Mouse (Mus musculus) hindlimb bud, embryonic 11.5 days (tissue): ENCODE results near the gene Zscan21.
A peak's percentile ranks its signal among the peaks of the same experiment; 100 is the strongest.
"Not testable (repeated sequence)": the region's sequence is repeated elsewhere in the genome, so short reads cannot be mapped to it uniquely, and the experiment has no call there.

Experiments
- DNase-seq: peaks from one replicate; pipeline ENCODE4 v3.0.0-alpha.2; 2012; ENCODE audit warnings: low read depth, low spot score; ENCODE audit errors: extremely low spot score

Gene Zscan21

DNA sequence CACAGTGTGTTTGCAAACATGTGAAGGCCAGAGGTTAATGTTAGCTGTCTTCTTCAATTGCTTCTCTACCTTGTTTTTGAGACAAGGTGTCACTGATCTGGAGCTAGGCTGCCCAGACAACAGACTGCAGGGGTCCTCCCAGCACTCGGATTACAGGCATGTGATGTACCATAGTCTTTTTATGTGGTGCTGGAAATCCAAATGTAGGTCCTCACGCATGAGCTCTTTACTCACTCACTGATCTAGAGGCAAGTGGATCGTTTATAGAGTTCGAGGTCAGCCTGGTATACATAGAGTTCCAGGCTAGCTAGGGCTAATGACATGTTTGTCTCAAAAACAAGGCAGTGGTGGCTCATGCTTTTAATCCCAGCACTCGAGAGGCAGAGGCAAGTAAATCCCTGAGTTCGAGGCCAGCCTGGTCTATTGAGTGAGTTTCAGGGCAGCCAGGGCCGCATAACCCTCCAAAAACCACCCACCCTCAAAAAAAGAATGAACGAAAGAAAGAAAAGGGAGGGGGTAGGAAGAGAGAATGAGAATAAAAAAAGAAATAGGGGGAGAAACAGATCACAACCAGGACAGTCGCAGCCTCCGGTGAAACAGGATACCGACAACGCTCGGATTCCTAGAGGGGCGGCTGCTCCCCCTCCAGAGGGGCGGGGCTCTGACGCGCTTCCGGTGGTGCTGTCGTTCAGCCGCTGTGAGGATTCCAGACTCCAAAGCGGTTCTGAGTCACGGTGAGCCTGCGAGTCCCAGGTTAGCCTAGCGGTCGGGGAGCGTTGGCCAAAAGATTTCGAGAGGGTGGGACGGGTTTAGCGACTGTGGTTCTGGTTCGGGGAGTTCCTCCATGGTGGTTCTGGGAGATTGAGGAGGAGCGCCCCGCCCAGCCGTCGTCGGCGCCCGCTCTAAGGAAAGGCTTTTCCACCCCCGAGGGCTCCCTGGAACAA is at the start of gene Zscan21:
TSS of gene Zscan21 (plus strand) at position 649 of the 944 bp plus-strand sequence.
- peak; percentile 69 for DNase-seq

DNA sequence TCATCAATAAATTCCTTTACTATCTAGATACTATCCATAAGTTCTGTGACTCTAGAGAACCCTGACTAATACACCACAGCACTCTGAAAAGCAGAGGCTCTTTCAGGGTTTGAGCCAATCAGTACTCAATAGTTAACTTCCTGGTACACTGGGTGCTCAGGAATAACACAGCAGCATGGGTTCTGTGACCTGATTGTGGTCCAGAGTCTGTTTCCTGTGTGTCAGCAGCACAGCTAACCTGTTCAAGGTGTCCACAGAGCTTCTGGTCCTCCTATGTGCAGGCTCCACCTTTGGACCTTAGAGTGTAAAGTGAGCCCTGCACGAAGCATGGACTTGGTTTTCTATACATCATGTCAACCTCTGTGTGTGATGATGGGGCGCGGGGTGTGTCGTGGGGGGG is 42.9 kb upstream of the Zscan21 start:
- DNase-seq, result no peak

DNA sequence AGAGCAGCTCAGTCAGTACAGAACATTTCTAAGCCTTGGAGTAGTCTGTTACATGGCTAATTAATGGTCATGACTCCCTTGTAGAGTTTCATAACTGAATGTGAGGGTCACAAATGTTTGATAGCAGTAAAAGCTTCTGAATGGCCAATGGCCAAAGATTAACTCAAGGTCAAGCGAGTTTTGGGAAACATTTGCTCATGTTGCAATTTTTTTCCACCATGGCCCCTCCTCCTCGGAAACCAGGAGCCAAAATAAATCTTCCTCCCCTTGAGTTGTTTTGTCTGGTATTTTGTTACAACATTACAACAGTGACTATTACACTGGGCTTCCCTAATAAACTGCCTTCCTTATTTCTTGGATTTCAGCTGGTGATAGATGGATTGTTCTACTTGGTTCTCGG is 41.0 kb upstream of the Zscan21 start:
- no peak for DNase-seq

DNA sequence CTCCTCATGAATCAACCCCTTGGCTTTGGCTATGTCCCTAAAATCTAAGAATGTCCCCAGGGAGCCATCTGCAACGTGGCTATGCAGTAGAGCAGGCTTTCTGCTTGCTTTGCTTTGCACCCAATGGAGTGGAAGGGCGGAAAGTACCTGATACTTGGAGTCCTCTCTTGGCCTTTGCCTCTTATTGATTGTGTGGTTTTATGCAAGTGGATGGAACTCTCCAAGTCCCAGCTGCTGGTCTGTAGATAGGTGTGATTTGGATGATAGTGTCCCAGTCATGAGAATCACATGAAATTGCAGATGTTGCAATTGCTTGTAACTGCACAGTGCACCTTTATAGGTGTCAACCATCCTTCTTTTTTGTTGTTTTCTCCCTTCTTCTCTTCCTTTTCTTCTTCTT is 40.6 kb upstream of the Zscan21 start:
- no peak for DNase-seq

DNA sequence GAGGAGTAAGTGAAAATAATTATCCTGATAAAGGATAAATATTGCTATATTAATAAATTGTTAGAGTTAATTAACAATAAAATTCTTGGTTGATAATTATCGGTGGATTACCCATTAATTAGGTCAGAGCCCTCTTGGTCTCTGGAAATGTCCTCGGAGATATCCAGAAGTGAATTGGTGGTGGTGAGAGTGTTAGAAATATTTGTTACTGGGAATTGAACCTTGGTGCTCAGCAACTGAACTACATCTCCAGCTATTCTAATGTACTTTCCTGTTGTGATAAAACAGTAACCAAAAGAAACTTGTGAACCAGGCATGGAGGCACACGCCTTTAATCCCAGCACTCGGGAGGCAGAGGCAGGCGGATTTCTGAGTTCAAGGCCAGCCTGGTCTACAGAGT is 36.2 kb upstream of the Zscan21 start:
- DNase-seq, result no peak

DNA sequence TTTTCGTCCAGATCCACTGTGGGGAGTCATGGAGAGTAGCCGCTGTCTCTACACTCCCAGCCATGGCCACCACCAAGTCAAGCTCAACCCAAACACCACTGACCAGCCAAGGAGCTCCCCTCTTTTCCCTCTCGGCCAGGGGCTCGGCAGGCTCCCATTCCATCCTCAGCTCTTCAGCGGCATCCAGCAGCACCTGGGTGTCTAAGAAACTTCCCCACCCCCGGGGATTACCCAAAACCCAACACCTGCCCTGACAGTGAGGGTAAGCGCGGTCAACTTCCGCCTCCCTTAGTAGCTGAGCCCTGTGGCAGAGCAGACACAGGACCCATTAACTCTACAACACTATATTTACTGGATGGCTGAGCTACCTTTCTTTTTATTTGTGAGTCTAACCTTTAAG is 35.3 kb upstream of the Zscan21 start:
- DNase-seq, result no peak

DNA sequence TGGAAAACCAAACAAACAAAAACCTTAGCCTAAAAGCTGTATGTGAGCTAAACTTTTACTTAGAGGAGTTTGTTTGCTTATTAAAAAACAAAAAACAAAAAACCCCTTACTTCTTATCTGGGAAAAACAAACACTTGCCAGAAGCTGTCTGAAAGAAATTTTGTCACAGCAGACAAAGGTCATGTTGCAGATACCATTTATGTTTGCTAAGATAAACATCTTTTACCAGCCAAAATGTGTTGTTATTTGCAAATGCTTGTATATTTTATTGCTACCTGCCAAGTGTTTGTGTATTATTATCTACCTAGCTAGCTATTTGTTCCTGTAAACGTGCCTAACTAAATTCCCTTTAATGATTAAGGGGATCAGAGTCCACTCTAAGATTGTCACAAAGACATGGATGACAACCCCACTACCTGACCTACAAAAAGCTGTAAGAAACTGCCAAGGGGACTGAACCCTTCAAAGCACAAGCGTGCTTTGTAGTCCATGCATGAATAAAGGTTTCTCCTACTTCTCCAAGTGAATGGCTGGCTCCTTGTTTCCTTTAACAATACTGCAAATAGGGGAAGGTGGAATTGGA is 33.3 kb upstream of the Zscan21 start:
- no peak for DNase-seq

DNA sequence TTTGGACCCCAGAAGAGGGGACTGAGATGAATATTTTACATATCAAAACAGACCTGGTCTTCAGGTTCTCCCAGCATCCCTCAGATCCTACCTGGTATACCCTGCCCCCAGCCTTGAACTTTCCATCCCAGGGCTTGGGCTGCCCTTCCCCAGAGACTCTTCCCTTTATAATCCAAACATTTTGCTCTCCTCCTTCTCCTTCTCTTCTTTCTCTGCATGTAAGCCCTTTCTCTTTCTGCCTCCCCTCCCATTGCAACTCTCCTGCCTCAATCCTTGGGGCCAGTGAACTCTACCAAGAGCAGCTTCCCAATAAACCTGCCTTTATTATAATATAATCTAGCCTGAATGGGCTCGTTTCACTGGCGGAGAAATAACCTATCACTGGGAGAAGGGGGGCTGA is 32.8 kb upstream of the Zscan21 start:
- no peak for DNase-seq

DNA sequence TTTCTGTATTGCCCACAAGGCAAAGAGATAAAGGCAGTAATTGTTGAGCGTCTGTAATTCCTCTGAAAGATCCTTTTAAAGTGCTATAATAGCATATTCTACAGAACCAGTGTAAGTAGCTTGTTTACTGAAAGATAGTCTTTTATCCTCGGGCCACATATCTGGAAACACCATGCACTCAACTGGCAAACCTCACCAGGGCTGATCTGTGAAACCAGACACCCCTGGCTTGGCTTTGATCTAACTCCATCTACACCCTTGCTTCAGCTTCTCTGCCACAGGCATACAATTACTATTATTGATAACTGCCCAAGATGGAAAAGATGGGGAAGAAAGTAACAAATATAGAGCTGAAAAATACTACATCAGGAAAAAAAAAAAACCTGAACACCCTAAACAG is 32.2 kb upstream of the Zscan21 start:
- DNase-seq, result no peak

DNA sequence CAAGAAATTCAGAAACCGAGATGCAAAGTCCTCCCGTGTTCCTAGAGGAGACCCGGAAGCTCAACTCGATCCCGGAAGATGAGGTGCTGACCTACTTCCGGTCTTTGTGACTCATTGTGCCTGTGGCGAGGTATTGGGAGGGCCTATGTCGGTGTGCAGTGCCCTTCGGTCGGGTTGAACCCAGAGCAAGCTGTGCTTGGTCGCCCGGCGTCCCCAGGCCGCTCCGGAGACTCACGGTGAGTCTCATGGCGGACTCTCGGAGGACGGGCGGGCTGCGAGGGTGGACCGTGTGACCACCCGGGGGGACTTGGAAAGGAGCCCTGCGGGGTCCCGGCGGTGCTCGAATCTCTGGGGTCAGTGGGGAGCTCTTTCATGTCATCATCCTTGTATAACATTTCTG is 31.7 kb upstream of the Zscan21 start, which contains the start of gene Zkscan1:
TSS of gene Zkscan1 (plus strand) at position 89 of the 400 bp plus-strand sequence.
- DNase-seq, result peak; percentile 67

DNA sequence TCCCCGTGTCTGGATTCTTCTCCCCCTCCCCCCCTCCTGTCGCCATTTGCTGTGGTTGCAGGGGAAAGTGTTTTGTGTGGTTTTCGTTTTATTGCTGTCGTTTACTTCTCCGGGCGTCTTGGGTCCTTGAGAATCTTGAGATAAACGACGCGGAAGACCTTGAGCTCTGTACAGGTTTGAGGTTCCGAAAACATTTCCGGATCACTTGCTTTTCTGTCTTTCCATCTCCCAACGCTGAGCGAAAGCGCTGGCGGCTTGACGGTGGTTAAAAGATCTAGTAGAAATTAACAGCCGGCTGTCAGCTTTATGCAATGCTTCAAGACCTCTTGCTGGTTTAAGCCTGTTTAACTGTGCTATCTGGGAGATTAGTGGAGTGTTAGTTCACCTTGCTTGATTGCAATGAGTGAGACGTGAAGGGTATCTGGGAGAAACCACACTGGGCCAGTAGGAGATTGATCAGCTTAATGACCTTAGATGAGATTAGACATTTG is 31.2 kb upstream of the Zscan21 start:
- no peak for DNase-seq

DNA sequence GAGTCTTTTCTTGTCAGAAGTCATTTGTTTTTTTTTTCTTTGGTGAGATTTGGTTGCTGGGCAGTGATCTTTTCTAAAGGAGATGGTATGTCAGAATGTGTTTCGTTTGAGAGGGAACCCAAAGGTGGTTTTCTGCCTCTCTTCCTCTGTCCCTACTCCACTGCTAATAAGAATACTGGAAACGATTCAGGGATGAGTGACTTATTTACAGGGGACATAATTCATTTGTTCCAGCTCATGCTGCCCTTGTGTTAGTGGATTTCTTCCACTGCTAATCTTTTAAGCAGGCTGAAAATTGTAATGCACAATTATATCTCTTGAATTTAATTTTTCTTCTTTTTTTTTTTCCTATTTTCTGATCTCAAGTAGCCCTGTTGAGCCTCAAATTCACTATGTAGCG is 29.9 kb upstream of the Zscan21 start:
- DNase-seq, result no peak

DNA sequence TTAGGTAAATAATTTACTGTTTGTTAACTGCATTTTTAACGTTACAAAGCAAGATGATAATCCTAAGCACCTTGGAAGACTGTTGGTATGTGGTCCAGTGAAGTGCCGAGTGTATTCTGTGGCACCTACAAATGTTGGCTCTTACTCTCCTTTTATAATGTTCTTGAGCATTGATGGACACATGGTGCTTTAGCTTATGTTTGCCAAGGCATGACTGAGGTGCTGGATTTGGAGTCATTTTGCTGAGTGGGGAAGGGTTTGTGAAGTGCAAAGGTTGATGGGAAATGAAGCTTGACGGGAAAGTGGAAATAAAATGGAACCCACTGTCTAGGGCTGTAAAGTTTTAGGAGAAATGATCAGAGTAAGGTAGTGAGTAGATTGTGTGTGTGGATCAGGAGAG is 28.3 kb upstream of the Zscan21 start:
- DNase-seq, result no peak

DNA sequence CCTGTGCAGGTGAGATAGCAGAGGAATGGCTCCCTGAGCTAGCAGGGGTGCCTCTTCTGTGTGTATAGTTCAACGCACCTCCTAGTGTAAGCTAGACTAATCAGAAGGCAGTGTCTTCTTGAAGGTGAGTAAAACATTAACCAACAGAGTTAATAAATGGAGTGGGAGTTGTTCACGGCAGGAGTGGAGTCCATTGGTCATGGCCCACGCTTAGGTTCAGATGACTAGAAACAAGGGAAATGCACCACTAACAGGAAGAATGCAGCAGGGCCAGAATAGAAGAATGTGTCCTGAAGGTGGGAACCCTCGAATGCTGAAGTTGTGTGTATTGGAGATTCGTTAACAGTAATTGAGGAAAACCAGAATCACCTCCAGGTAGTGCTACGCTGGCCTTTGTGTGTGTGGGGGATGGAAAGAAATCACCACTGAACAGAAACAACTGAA is 27.6 kb upstream of the Zscan21 start:
- DNase-seq, result no peak

DNA sequence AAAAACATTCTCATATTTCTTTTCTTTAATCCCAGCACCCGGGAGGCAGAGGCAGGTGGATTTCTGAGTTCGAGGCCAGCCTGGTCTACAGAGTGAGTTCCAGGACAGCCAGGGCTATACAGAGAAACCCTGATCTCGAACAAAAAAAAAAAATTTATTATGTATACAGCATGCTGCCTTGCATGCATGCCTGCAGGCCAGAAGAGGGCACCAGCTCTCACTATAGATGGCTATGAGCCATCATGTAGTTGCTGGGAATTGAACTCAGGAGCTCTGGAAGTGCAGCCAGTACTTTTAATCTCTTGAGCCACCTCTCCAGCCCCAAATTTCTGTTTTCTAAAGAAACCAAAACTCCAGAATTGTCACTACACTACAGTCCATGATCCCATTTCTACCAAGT is 26.4 kb upstream of the Zscan21 start:
- DNase-seq, result no peak

DNA sequence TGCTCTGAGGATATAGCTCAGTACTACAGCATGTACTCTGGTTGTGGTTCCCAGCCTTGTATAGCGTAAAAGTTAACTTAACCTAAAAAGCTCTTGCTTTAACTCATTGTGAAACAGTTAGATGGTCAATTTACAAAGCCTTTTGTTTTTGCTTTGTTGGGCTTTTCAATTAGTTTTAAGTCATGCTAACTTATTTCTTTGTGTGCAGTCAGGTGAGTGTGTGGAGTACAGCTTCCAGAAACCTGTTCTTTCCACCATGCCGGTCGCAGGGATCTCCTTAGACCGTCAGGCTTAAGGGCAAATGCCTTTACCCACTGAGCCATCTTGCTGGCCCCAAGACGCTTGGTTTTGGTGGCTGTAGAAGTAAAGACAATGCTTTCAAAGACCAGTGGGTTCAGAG is 26.0 kb upstream of the Zscan21 start:
- DNase-seq, result no peak

DNA sequence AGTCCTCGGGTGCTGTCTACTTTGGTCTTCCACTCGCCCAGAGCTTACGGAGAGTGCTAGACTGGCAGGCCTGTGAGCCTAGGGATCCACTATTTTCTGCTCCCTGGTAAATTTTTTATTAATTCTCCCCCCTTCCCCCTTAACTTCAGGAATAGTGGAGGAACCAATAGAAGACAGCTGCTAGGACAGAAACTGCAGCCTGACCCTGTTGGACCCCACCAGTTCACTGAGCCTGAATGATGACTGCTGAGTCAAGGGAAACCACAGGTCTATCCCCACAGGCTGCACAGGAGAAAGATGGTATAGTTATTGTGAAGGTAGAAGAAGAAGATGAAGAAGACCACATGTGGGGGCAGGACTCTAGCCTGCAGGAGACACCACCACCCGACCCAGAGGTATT is 23.9 kb upstream of the Zscan21 start:
- no peak for DNase-seq

DNA sequence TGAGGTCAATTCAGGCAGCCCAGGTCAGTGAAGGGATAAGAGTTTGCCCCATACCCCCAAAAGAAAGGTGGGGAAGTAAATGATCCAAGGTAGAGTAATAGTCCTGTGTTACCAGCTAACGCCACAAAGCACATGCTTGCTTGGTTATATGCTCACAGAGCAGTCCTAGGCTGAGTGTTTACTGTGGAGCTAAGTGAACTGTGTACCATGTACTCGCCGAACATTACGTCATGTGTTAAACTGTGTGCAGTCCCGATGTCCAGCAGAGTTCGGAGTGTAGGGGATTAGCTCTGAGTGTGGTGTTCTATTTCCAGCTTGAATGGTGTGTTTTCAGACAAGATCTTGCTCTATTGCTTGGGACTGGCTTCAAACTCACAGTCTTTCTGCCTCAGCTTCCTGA is 22.2 kb upstream of the Zscan21 start:
- DNase-seq, result no peak

DNA sequence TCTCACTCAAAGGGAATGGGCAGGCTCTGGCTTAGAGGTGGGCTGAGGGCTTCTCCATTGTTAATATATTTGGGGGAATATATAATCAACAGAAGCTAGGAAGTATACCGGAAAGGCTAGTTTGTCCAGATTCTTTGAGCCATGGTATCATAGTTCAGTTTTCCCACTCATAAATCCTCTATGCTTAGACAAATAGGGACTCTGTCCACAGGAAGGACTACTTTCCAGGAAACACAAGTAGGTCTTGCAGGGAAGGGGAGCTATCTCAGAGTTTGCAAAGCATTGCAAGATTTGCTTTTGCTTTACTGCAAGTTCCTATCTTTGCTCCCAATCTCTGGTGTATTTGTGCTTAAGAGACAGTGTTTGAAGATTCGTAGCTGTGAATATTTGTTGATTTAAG is 11.7 kb upstream of the Zscan21 start:
- no peak for DNase-seq

DNA sequence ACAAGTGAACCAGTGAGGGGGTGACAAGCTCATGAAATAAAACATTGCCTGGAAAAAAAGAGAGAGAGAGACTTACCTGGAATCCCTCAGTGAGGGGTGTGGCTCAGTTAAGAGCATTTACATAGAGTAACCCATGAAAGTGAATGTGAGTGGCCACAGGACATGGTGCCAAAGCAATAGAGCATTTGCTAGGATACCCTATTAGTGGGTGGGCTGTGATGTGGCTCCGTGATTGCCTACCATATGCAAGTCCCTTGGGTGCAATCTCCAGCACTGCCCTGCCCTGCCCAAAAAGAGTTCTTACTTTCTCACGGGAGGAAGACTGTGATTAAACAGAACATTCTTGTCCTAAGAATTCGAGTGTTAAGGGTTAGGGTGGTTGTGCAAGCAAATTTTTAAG is 9.6 kb upstream of the Zscan21 start:
- no peak for DNase-seq

DNA sequence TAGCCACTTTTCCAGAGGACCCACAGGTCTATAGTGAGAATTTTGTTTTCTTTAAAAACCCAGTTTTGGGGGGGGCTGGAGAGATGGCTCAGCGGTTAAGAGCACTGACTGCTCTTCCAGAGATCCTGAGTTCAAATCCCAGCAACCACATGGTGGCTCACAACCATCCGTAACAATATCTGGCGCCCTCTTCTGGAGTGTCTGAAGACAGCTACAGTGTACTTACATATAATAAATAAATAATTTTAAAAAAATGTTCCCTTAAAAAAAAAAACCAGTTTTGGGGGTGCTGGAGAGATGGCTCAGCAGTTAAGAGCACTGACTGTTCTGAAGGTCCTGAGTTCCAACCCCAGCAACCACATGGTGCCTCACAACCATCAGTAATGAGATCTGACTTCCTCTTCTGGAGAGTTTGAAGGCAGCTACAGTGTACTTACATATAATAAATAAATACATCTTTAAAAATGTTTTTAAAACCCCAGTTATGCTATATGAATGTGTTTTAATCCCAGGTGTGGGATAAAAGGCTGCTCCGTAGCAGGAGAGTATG is 6.8 kb upstream of the Zscan21 start:
- DNase-seq, result not testable (repeated sequence)
